Mouse (Mus musculus) mouse trophoblast stem cell (cell line): ENCODE results near the gene Gm21294.
"Not testable (repeated sequence)": the region's sequence is repeated elsewhere in the genome, so short reads cannot be mapped to it uniquely, and the experiment has no call there.

ENCODE experiments used
- in situ Hi-C, 2 experiments: fragments of 300-500 bp; cut with MseI, MboI; formaldehyde crosslinking; loops; 2 replicates in 1 of 2; 3 replicates in 1 of 2; pipeline ENCODE4 v1.15.1; 2025

The Gm21294 gene

DNA sequence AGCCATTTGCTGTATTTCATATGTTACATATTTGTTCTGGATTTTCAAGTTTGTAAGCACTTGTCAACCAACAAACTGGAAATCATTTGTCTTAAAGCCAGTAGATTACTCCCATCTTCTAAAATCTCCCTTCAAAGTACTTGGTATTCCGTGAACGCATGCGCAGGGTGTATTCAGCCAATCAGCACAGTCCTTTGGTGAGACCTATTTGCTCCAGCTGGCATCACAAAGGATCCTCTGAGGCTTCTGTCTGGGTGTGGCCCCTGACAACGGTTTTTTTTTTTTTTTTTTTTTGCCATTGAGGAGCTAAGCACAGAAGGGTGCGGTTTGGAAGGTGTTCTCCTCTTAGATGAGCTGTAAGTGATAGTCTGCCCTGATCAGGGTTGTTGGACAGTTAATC, at the start of gene Gm21294:
TSS of gene Gm21294 (plus strand) at position 301 of the 400 bp plus-strand sequence.
- in situ Hi-C loops = not testable (repeated sequence)

DNA sequence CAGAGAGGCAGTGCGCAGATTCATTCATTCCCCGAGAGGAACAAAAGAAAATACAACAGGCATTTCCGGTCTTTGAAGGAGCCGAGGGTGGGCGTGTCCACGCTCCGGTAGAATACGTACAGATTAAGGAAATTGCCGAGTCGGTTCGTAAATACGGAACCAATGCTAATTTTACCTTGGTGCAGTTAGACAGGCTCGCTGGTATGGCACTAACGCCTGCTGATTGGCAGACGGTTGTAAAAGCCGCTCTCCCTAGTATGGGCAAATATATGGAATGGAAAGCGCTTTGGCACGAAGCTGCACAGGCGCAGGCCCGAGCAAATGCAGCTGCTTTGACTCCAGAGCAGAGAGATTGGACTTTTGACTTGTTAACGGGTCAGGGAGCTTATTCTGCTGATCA, 73.6 kb downstream of the Gm21294 start:
- in situ Hi-C loops = not testable (repeated sequence)
